Mouse (Mus musculus) thymus, postnatal 25 days (tissue): ENCODE data around the gene Ppp1r26.

Experiments
- DNase-seq: peaks from one replicate; pipeline ENCODE4 v3.0.0; 2022

Ppp1r26 gene

DNA sequence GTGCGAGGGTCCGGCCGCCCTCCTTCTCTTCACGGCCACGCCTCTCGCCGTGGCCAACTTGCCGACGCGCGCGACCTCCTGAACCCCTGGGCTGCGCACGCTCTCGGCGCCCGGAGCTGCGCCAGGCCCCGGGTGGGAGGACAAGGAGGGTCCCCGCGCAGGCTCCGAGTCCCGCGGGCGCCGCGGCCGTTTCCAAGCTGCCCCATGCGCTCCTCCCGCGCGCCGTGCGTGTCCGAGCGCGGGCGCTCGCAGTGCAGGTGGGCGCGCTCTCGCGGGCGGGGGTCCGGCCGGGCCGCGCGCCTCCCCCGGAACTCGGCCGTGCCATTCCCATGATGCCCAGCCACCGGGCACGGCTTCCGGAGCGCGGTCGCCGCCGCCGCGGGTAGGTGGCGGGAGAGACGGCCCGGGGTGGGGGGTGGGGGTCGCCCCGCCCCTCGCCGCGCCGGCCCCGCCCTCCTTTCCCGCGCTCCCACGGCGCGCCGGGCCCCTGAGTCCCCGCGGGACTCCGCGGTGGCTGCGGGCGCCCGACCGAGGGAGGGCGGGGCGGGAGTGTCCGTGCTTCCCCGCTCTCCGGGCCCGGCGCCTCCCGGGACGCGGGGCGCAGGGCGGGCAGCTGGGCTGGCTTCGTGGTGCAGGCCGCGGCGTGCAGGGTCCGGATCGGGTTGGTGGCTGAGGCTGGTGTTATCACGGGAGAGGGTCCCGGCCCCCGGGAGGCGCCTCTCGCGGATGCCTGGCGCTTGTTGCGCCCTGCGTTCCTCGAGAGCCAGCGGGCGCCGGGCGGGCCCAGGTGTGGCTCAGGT is at the start of gene Ppp1r26:
Ppp1r26 (plus strand) TSS at position 286 of the 800 bp plus-strand sequence.
- DNase-seq: peak; percentile 40

DNA sequence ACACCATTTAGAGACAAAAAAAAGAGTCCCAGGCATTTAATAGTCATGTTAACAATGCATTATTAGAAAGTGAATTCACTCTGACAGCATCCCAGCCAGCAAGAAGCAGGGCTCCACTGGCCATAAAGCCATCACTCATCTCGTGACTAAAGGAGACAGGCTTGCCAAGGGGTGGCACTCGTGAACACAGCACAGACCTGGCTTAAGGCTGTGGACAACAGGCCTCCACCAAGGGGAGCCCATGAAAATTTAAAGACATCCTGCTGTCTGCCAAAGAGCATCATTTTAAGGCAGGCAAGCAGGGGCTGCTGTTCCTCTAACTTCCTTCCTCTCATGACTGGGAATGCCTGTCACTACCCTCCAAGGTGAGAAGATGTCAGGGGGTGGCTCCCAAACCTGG is 49.7 kb upstream of the Ppp1r26 start:
- DNase-seq: no peak

- DNase-seq: no peak
Observed at GRCm38 (mm10) chr2:28397417-28398119, 49.0 kb upstream of the Ppp1r26 start.

GRCm38 (mm10) chr2:28401647-28402046 is 45.0 kb upstream of the Ppp1r26 start:
- no peak for DNase-seq

GRCm38 (mm10) chr2:28402128-28402527 is 44.5 kb upstream of the Ppp1r26 start:
- no peak for DNase-seq

GRCm38 (mm10) chr2:28407796-28408195 is 38.8 kb upstream of the Ppp1r26 start:
- DNase-seq: no peak

DNA sequence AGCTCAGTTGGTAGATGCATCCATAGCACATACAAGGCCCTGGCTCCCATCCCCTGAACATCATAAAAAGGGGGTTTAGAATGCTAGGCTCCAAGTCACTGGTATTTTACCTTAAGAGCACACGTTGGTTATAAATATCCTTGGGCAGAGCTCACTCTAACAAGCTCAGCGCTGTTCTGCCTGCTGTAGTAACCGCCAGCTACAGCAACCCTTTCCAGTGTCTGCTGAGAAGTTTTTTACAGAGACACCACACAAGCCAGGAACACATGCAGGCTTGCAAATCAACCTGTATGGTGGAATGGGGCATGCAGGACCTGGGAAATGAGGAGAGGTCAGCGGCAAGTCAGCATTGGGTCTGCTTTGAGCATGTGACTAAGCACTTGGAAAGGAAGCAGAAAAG is 37.5 kb upstream of the Ppp1r26 start:
- no peak for DNase-seq

DNA sequence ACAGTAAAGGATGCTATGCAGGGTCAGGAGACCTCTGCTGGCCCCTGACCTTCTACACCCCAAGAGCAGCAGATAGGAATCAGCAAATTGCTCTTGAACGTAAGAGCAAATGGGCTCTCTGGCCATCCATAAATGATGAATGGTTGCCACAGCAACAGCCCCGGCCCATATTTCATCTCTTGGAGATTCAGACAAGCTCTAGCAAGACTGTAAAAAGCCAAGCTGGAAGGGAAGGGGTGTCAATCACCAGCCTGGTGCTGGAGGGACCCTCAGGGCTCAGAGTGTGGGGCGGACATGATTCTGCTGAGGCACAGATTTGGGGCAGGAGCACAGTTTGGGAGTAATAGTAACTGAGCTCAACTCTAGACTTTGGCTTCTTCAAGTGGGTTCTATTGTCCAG is 37.0 kb upstream of the Ppp1r26 start:
- no peak for DNase-seq

DNA sequence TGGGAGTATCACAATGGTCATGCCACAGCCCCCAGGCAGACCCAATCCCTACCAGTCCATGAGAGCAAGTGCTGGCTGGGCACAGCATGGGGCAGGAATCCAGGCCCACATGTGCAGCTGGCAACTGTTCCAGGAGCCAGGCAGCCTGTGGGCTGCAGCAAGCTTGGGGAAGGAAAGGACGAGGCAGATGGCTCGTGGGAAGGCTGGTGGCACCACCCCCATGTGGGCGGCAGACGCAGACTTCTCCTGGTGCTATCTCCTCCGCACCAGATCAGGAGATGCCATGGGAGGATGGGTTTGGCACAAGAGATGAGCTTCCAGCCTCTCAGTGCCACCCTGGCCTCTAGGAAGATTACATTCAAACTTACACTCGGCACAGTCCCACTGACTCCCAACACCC is 33.7 kb upstream of the Ppp1r26 start:
- no peak for DNase-seq

GRCm38 (mm10) chr2:28414116-28414756 is 32.4 kb upstream of the Ppp1r26 start:
- no peak for DNase-seq

DNA sequence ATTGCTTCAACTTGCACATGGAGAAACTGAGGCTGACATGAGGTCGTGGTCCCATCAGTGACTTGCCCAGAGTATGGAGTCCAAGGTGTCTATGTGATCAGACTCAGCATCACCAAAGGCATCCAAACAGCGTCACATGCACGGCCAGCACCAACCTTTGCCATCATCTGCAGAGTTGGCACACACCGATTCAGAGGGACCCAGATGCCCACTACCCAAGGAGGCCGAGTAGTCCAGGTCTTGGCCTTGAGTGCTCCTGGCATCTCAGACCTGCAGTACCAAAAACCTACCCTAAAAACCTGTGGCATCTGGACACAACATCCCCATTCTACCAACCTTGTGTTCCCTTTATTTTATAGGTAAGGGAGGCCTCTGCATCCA is 31.9 kb upstream of the Ppp1r26 start:
- no peak for DNase-seq

- DNase-seq: no peak
Observed at GRCm38 (mm10) chr2:28415387-28416024, 31.1 kb upstream of the Ppp1r26 start.

DNA sequence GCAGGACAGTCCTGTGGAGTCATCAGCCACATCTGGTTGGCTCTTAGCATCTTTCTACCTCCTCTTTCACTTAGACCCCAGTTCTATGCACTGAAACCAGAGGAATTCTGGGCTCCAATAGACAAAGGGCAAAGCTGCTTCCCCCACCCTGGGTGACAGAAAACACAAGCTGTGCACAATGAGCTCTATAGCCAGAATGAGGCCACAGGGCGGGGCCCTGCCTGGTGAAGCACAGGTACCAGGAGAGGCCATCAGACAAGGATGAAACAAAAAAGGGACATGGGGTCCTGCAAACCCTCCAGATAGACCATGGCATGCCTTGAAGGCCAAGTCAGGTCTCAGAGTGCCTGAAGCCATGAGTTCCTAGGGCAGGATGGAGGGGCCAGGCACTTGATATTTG is 30.1 kb upstream of the Ppp1r26 start:
- no peak for DNase-seq

GRCm38 (mm10) chr2:28418034-28418433 is 28.6 kb upstream of the Ppp1r26 start:
- DNase-seq: peak; percentile 72

DNA sequence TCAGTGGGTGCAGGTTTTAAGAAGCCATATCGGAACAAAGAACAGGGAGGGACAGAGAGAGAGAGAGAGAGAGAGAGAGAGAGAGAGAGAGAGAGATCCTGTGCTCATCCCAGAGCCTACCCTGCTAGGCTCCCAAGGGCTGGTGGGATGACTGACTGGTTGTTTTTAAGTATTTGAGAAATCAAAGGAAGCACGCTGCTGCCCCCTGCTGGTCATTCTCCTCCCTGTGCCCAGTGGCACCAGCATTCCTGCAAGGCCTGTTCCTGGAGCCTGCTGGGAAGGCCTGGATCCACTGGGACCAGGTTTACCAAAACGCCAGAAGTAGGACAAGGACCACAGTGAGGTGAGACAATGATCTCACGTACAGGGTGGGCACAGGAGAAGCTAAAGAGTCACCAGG is 26.7 kb upstream of the Ppp1r26 start:
- DNase-seq: peak; percentile 48

DNA sequence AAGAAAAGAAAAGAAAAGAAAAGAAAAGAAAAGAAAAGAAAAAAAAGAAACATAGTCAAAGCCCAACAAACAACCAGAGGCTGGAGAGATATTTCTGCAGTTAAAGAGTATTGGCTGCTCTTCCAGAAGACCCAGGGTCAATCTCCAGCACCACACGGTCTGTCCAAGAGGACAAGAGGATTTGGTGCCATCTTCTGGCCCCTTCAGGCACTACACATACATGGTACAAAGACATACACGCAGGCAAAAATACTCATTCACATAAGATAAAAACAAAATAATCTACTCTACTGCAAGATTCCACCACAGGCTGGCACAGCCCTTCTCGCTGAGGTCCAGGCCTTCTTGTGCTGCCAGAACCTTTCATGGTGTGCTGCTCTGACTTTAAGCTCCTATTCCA is 23.4 kb upstream of the Ppp1r26 start:
- DNase-seq: peak; percentile 47

GRCm38 (mm10) chr2:28427226-28427625 is 19.4 kb upstream of the Ppp1r26 start:
- no peak for DNase-seq

GRCm38 (mm10) chr2:28430846-28431245 is 15.8 kb upstream of the Ppp1r26 start:
- DNase-seq: no peak

DNA sequence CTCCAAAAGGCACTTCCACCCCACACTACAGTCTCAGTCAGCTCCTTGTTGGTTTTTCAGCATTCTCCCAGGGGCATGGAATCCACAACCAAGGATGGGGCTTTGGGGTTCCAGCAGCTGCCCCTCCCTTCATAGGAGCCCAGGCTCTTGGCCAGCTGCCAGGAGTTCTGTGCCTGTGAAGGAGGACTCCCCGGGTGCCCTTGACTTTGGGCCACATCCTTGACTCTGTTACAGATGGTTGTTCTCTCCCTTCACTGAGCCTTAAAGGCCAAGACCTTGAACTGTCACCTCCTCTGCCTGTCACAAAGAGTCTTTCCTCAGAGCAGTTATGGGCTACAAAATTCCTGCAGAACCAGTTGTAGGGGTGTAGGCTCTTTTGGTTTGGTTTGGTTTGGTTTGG is 13.8 kb upstream of the Ppp1r26 start:
- DNase-seq: no peak

DNA sequence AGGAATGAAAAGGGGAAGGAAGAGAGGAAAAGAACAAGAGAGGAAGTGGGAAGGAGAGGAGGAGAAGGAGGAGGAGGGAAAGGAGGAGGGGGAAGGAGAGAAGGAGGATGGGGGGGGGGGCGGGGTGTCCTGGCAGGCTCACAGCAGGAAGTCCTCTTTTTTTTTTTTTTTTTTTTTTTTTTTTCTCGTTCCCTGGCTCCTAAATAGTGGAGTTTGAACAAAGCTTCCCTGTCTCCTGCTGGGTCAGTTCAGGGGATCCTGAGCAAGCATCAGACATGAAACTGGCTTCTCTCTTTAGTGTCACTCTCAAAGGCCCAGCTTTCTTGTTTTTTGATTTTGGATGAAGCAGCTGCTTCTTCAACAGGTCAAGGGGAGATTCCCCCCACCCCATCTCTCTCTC is 13.1 kb upstream of the Ppp1r26 start:
- no peak for DNase-seq

- no peak for DNase-seq
Observed at GRCm38 (mm10) chr2:28435401-28435800, 11.2 kb upstream of the Ppp1r26 start.

DNA sequence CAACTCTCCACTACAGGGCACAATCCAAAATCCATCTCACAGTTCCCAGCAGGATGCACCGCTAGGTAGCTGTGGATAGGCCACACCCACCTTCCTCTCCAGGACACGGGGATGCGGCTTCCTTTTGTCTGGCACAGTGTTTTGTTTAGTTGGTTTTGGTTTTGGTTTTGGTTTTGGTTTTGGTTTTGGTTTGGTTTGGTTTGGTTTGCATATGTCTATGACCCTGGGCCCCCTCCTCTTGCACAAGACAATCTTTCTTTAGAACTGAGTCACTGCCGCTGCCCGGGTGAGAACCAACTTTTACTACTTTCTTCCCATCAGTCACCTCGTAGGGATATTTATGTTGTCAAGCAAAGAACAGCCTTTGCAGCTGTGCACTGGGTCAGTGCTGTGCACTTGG is 5.8 kb upstream of the Ppp1r26 start:
- DNase-seq: no peak

GRCm38 (mm10) chr2:28445082-28445481 is 1.5 kb upstream of the Ppp1r26 start:
- DNase-seq: no peak

- DNase-seq: no peak
Observed at GRCm38 (mm10) chr2:28446181-28446514, 452 bp upstream of the Ppp1r26 start.
